Comparison of ENCODE assay signal across 9 mouse cellular contexts in genomic region chr5:41845558-41845937, GRCm38 (mm10). TPM values are rescaled to one million over a fixed set of nuclear protein-coding genes. Genes with fewer than 3 reads are reported as not detected.
A peak's percentile ranks its signal among the peaks of the same experiment; 100 is the strongest.
DNase-seq lines count a peak whose midpoint lies in the region; ATAC-seq and TF ChIP-seq lines count a peak whose summit lies in the region.
"Had no signal": no experiment of that assay in that cellular context is flagged by ENCODE, and none has a peak within 500 bp of the region (broad histone marks: within the 10 kb centered on the region; RNA-seq: fewer than 3 reads in every experiment).

No protein-coding gene starts in this region.

- H3K4me1 ChIP-seq in embryonic facial prominence, embryonic 12.5 days: peaks cover 11% of the 10 kb centered on the region
- peaks cover 21% of the 10 kb centered on the region for H3K4me1 ChIP-seq in hindbrain, embryonic 15.5 days (replicated peaks)
- H3K4me1 ChIP-seq in midbrain, embryonic 15.5 days: peaks cover 22% of the 10 kb centered on the region

- ATAC-seq in embryonic facial prominence, embryonic 12.5 days (ENCODE audit: insufficient number of reproducible peaks, insufficient read depth, low FRiP score, low TSS enrichment): no peak
- ATAC-seq in hindbrain, embryonic 15.5 days (ENCODE audit: low FRiP score, low read depth): no peak
- ATAC-seq in midbrain, embryonic 15.5 days (replicated peaks): no peak
- ATAC-seq in CD4-positive, CD25-positive, alpha-beta regulatory T cell, adult 4 months: no peak

- 0 out of 2 replicates have a peak overlapping the region, but pooled peaks have one; percentile 72 for H3K27ac ChIP-seq in layer of hippocampus, adult 2 months
- no peak overlapping the region for H3K27ac ChIP-seq in embryonic facial prominence, embryonic 12.5 days
- H3K27ac ChIP-seq in hindbrain, embryonic 15.5 days (replicated peaks): no peak overlapping the region
- no peak overlapping the region for H3K27ac ChIP-seq in midbrain, embryonic 15.5 days

- peak overlapping the region; percentile 98; the same call in 1 of the 2 replicates for H3K4me3 ChIP-seq in layer of hippocampus, adult 2 months
- H3K4me3 ChIP-seq in embryonic facial prominence, embryonic 12.5 days: 0 out of 2 replicates have a peak overlapping the region, but pooled peaks have one; percentile 95
- H3K4me3 ChIP-seq in hindbrain, embryonic 15.5 days: no peak overlapping the region
- no peak overlapping the region for H3K4me3 ChIP-seq in midbrain, embryonic 15.5 days

- WGBS in embryonic facial prominence, embryonic 12.5 days: 55% methylated on average over 2 of the region's 2 CpGs
- 64% methylated on average over 2 of the region's 2 CpGs for WGBS in hindbrain, embryonic 15.5 days
- 56% methylated on average over 2 of the region's 2 CpGs for WGBS in midbrain, embryonic 15.5 days

- H3K9ac ChIP-seq in embryonic facial prominence, embryonic 12.5 days: no peak overlapping the region
- H3K9ac ChIP-seq in hindbrain, embryonic 15.5 days: no peak overlapping the region
- H3K9ac ChIP-seq in midbrain, embryonic 15.5 days: no peak overlapping the region

- no peak for DNase-seq in layer of hippocampus, adult 2 months (ENCODE audit: low spot score in 2 of 2)
- DNase-seq in layer of hippocampus, postnatal 36 days: no peak
- DNase-seq in frontal cortex, postnatal 14 days (ENCODE audit: low spot score in 2 of 2): no peak
- no peak for DNase-seq in adrenal gland, postnatal 25 days
- DNase-seq: right cerebral cortex, postnatal 4 days had no signal

- H3K36me3 ChIP-seq in embryonic facial prominence, embryonic 12.5 days: no peaks in the 10 kb centered on the region
- H3K36me3 ChIP-seq in hindbrain, embryonic 15.5 days: no peaks in the 10 kb centered on the region
- no peaks in the 10 kb centered on the region for H3K36me3 ChIP-seq in midbrain, embryonic 15.5 days (replicated peaks)

- H3K9me3 ChIP-seq in embryonic facial prominence, embryonic 12.5 days: no peaks in the 10 kb centered on the region
- H3K9me3 ChIP-seq in hindbrain, embryonic 15.5 days: no peaks in the 10 kb centered on the region
- H3K9me3 ChIP-seq in midbrain, embryonic 15.5 days: no peaks in the 10 kb centered on the region

- peak overlapping the region; percentile 83 for H3K4me2 ChIP-seq in embryonic facial prominence, embryonic 12.5 days (replicated peaks)
- H3K4me2 ChIP-seq in hindbrain, embryonic 15.5 days: peak overlapping the region; percentile 87
- H3K4me2 ChIP-seq in midbrain, embryonic 15.5 days: peak overlapping the region; percentile 68

- no peaks in the 10 kb centered on the region for H3K27me3 ChIP-seq in embryonic facial prominence, embryonic 12.5 days
- no peaks in the 10 kb centered on the region for H3K27me3 ChIP-seq in hindbrain, embryonic 15.5 days
- no peaks in the 10 kb centered on the region for H3K27me3 ChIP-seq in midbrain, embryonic 15.5 days (replicated peaks)

- no peak for TF ChIP-seq CTCF in layer of hippocampus, adult 2 months (conservative IDR thresholded peaks at IDR 0.05)

RNA-seq across cellular contexts. Expression of gene Bod1l, which starts 1.4 kb away (rescaled TPM):
- total RNA-seq in layer of hippocampus, adult 2 months (2021): 10 to 100 TPM; 38.7 to 43.1 TPM
- total RNA-seq in layer of hippocampus, postnatal 36 days (2021): 10 to 100 TPM; 38.2 to 41.4 TPM
- 28.9 and 30.9 TPM in 2 replicates for polyA plus RNA-seq in embryonic facial prominence, embryonic 12.5 days (2016; fragmentation: Nextera tagmentation; extraction: Ambion mirVana)
- 26.6 and 27.6 TPM in 2 replicates for polyA plus RNA-seq in hindbrain, embryonic 15.5 days (2015; fragmentation: Nextera tagmentation; extraction: Ambion mirVana)
- polyA plus RNA-seq in midbrain, embryonic 15.5 days (2015; fragmentation: Nextera tagmentation; extraction: Ambion mirVana): 26.2 and 29.6 TPM in 2 replicates
- polyA plus RNA-seq in CD4-positive, CD25-positive, alpha-beta regulatory T cell, adult 4 months (2017; shearing (Covaris generic)): 10 to 100 TPM; 34.0 to 46.1 TPM
- 42.9 and 43.3 TPM in 2 replicates for total RNA-seq in adrenal gland, postnatal 25 days (2021)

Comparison
In these comparisons a context has a peak if more than half of its experiments do, and no peak if none do; other contexts are left out.
1. H3K4me3 ChIP-seq: peak in layer of hippocampus, adult 2 months (single experiment) and embryonic facial prominence, embryonic 12.5 days (single experiment); none in hindbrain, embryonic 15.5 days (single experiment) and midbrain, embryonic 15.5 days (single experiment).
2. Peak in every context shown above with its lines, with median percentiles within 50 percentile points of each other: H3K4me2 ChIP-seq.